Mouse (Mus musculus) CH12.LX (cell line): ENCODE measurements around the gene Myo18a. TPM values are rescaled to one million over a fixed set of nuclear protein-coding genes. Genes with fewer than 3 reads are reported as not detected.

Experiments used
- DNase-seq: peaks from one replicate; pipeline ENCODE4 v3.0.0-alpha.2; 2013; ENCODE audit errors: extremely low read depth
- H3K27ac ChIP-seq: 2 replicates; pipeline ENCODE4 v1.5.1; 2012; ENCODE audit warnings: low read depth, mild to moderate bottlenecking, control low read depth, moderate library complexity; ENCODE audit not compliant: insufficient read depth
- H3K27me3 ChIP-seq: replicated peaks from 2 replicates; pipeline ENCODE3; 2012; ENCODE audit warnings: inconsistent platforms
- H3K36me3 ChIP-seq, 2 experiments: replicated peaks in 1 of 2; 2 replicates each; pipeline versions ENCODE3 to v1.6.1; 2012; ENCODE audit warnings: inconsistent platforms in 1 of 2, low read length in 1 of 2, mild to moderate bottlenecking in 1 of 2, mixed read lengths in 1 of 2, moderate library complexity in 1 of 2; ENCODE audit not compliant: control insufficient read depth in 1 of 2, insufficient read depth in 1 of 2
- H3K4me1 ChIP-seq, 2 experiments: 2 replicates each; pipeline ENCODE4 v1.6.1; 2012; ENCODE audit warnings: inconsistent platforms in 1 of 2, moderate library complexity in 1 of 2; ENCODE audit not compliant: insufficient read depth in 2 of 2, control insufficient read depth in 1 of 2
- H3K4me2 ChIP-seq: 2 replicates; pipeline ENCODE4 v1.6.1; 2012; ENCODE audit warnings: low read depth, mild to moderate bottlenecking, control low read depth; ENCODE audit not compliant: poor library complexity, insufficient read depth, severe bottlenecking
- H3K4me3 ChIP-seq, 3 experiments: fragments of 150-350 bp in 1 of 3; sonication (generic) in 1 of 3; replicated peaks in 1 of 3; 2 replicates each; pipeline versions ENCODE3 to v1.5.1; 2011 to 2012; ENCODE audit warnings: low read depth in 2 of 3, low read length in 2 of 3, mild to moderate bottlenecking in 2 of 3, moderate library complexity in 2 of 3, control low read depth in 1 of 3, improper control_type of control experiment in 1 of 3, inconsistent platforms in 1 of 3, mixed read lengths in 1 of 3; ENCODE audit not compliant: poor library complexity in 1 of 3
- H3K79me2 ChIP-seq: replicated peaks from 2 replicates; pipeline ENCODE4 v1.6.1; 2012; ENCODE audit warnings: mild to moderate bottlenecking, moderate library complexity; ENCODE audit not compliant: control insufficient read depth, poor library complexity, insufficient read depth, severe bottlenecking; ENCODE audit errors: extremely low read depth
- H3K9ac ChIP-seq: 2 replicates; pipeline ENCODE4 v1.6.1; 2012; ENCODE audit warnings: low read depth, mild to moderate bottlenecking, control low read depth, moderate library complexity; ENCODE audit not compliant: insufficient read depth
- H3K9me3 ChIP-seq: replicated peaks from 2 replicates; pipeline ENCODE3; 2012; ENCODE audit warnings: low read length, inconsistent platforms, mixed read lengths
- BHLHE40 ChIP-seq: IDR thresholded peaks from 2 replicates; pipeline ENCODE4 v1.6.1; 2011; ENCODE audit warnings: mild to moderate bottlenecking, low read depth, low read length, improper control_type of control experiment
- CHD1 ChIP-seq: IDR thresholded peaks from 2 replicates; pipeline ENCODE4 v1.6.1; 2012; ENCODE audit warnings: low read depth, low read length, improper control_type of control experiment, inconsistent platforms
- CHD2 ChIP-seq: IDR thresholded peaks from 2 replicates; pipeline ENCODE4 v1.6.1; 2011; ENCODE audit warnings: low read length, improper control_type of control experiment
- CTCF ChIP-seq, 2 experiments: IDR thresholded peaks in 1 of 2; conservative IDR thresholded peaks in 1 of 2; 2 replicates each; pipeline ENCODE4 v1.5.1; 2011 to 2012; ENCODE audit warnings: low read depth in 2 of 2, low read length in 2 of 2, improper control_type of control experiment in 1 of 2, inconsistent platforms in 1 of 2, mild to moderate bottlenecking in 1 of 2, moderate library complexity in 1 of 2
- E2F4 ChIP-seq: IDR thresholded peaks from 2 replicates; pipeline ENCODE4 v1.6.1; 2011; ENCODE audit warnings: low read depth, low read length, improper control_type of control experiment; ENCODE audit not compliant: insufficient replicate concordance
- ETS1 ChIP-seq: conservative IDR thresholded peaks from 2 replicates; pipeline ENCODE4 v1.6.1; 2012; ENCODE audit warnings: low read depth, mild to moderate bottlenecking, inconsistent platforms, low read length, improper control_type of control experiment, moderate library complexity
- GABPA ChIP-seq: IDR thresholded peaks from 2 replicates; pipeline ENCODE4 v1.6.1; 2012; ENCODE audit warnings: low read depth, low read length, improper control_type of control experiment, inconsistent platforms; ENCODE audit not compliant: insufficient replicate concordance
- HCFC1 ChIP-seq: IDR thresholded peaks from 2 replicates; pipeline ENCODE4 v1.6.1; 2012; ENCODE audit warnings: low read depth, mild to moderate bottlenecking, inconsistent platforms, low read length, improper control_type of control experiment
- IRF4 ChIP-seq: IDR thresholded peaks from 2 replicates; pipeline ENCODE4 v1.6.1; 2014; ENCODE audit warnings: low read depth, mild to moderate bottlenecking, inconsistent platforms, low read length, improper control_type of control experiment
- JUN ChIP-seq: IDR thresholded peaks from 2 replicates; pipeline ENCODE4 v1.6.1; 2011; ENCODE audit warnings: low read depth, mild to moderate bottlenecking, low read length, improper control_type of control experiment, moderate library complexity; ENCODE audit not compliant: insufficient read depth
- JUND ChIP-seq: conservative IDR thresholded peaks from 2 replicates; pipeline ENCODE4 v1.6.1; 2011; ENCODE audit warnings: low read depth, low read length, improper control_type of control experiment
- KAT2A ChIP-seq: IDR thresholded peaks from 2 replicates; pipeline ENCODE4 v1.6.1; 2012; ENCODE audit warnings: low read length, improper control_type of control experiment, inconsistent platforms; ENCODE audit not compliant: insufficient replicate concordance
- MAFK ChIP-seq: IDR thresholded peaks from 2 replicates; pipeline ENCODE4 v1.6.1; 2011; ENCODE audit warnings: low read length, improper control_type of control experiment; ENCODE audit not compliant: insufficient replicate concordance
- MAX ChIP-seq: IDR thresholded peaks from 2 replicates; pipeline ENCODE4 v1.6.1; 2011; ENCODE audit warnings: low read length, improper control_type of control experiment
- MAZ ChIP-seq: IDR thresholded peaks from 2 replicates; pipeline ENCODE4 v1.6.1; 2012; ENCODE audit warnings: low read depth, mild to moderate bottlenecking, inconsistent platforms, low read length, improper control_type of control experiment, moderate library complexity
- MEF2A ChIP-seq: IDR thresholded peaks from 2 replicates; pipeline ENCODE4 v1.6.1; 2014; ENCODE audit warnings: low read depth, mild to moderate bottlenecking, inconsistent platforms, low read length, improper control_type of control experiment, borderline replicate concordance
- MXI1 ChIP-seq: IDR thresholded peaks from 2 replicates; pipeline ENCODE4 v1.6.1; 2011; ENCODE audit warnings: mild to moderate bottlenecking, low read depth, low read length, improper control_type of control experiment
- MYC ChIP-seq: IDR thresholded peaks from 2 replicates; pipeline ENCODE4 v1.6.1; 2011; ENCODE audit warnings: low read depth, mild to moderate bottlenecking, improper control_type of control experiment, low read length
- NELFE ChIP-seq: IDR thresholded peaks from 2 replicates; pipeline ENCODE4 v1.6.1; 2011; ENCODE audit warnings: low read depth, low read length, improper control_type of control experiment
- POLR2A ChIP-seq: IDR thresholded peaks from 2 replicates; pipeline ENCODE4 v1.6.1; 2011; ENCODE audit warnings: low read depth, mild to moderate bottlenecking, improper control_type of control experiment, low read length
- RAD21 ChIP-seq: IDR thresholded peaks from 2 replicates; pipeline ENCODE4 v1.6.1; 2011; ENCODE audit warnings: low read depth, mild to moderate bottlenecking, low read length, improper control_type of control experiment, moderate library complexity
- RCOR1 ChIP-seq: conservative IDR thresholded peaks from 2 replicates; pipeline ENCODE4 v1.6.1; 2012; ENCODE audit warnings: low read depth, mild to moderate bottlenecking, inconsistent platforms, low read length, improper control_type of control experiment
- SMC3 ChIP-seq: IDR thresholded peaks from 2 replicates; pipeline ENCODE4 v1.6.1; 2011; ENCODE audit warnings: low read depth, low read length, improper control_type of control experiment
- TBP ChIP-seq: conservative IDR thresholded peaks from 2 replicates; pipeline ENCODE4 v1.6.1; 2011; ENCODE audit warnings: low read depth, low read length, improper control_type of control experiment
- TCF12 ChIP-seq: IDR thresholded peaks from 2 replicates; pipeline ENCODE4 v1.6.1; 2014; ENCODE audit warnings: low read depth, mild to moderate bottlenecking, inconsistent platforms, low read length, improper control_type of control experiment
- USF1 ChIP-seq: IDR thresholded peaks from 2 replicates; pipeline ENCODE4 v1.6.1; 2014; ENCODE audit warnings: low read depth, mild to moderate bottlenecking, inconsistent platforms, low read length, improper control_type of control experiment
- ZC3H11A ChIP-seq: IDR thresholded peaks from 2 replicates; pipeline ENCODE4 v1.6.1; 2012; ENCODE audit warnings: low read depth, mild to moderate bottlenecking, inconsistent platforms, low read length, improper control_type of control experiment
- ZKSCAN1 ChIP-seq: IDR thresholded peaks from 2 replicates; pipeline ENCODE4 v1.6.1; 2012; ENCODE audit warnings: low read depth, inconsistent platforms, low read length, improper control_type of control experiment, borderline replicate concordance
- ZMIZ1 ChIP-seq: IDR thresholded peaks from 2 replicates; pipeline ENCODE4 v1.6.1; 2012; ENCODE audit warnings: low read depth, mild to moderate bottlenecking, inconsistent platforms, low read length, improper control_type of control experiment
- dilution Hi-C: fragments of 300-500 bp; cut with MboI; formaldehyde crosslinking; loops from 2 replicates; pipeline ENCODE4 v1.14.3; 2020; ENCODE audit warnings: low sequenced_read_pairs; ENCODE audit not compliant: extremely low pct_unique_long_range_greater_than_20kb, extremely low pct_ligation_motif_present
- in situ Hi-C: fragments of 300-500 bp; cut with MboI; formaldehyde crosslinking; loops from 3 replicates; pipeline ENCODE4 v1.14.3; 2019; ENCODE audit warnings: low sequenced_read_pairs, low pct_ligation_motif_present, low pct_unique_long_range_greater_than_20kb, mixed read lengths
- polyA plus RNA-seq: library from polyadenylated mRNA; unstranded; fragments of >175 nt; gene quantifications from 2 replicates; pipeline ENCODE4 v1.2.1, GENCODE M21; 2012; ENCODE audit warnings: low read depth; ENCODE audit not compliant: insufficient read length
- total RNA-seq, 2 experiments: library from RNA; depleted of rRNA; stranded (reverse); fragments of 300-350 nt in 1 of 2; fragments of >200 nt in 1 of 2; gene quantifications; 2 replicates each; pipeline ENCODE4 v1.2.3; 2012 to 2014

The Myo18a gene
- total and polyA plus RNA-seq, 3 experiments: 6.3 to 24.8 (median 16.8) TPM

GRCm38 (mm10) chr11:77791241-77791727, 28.2 kb downstream of the Myo18a start:
- no peak for DNase-seq
- TF ChIP-seq USF1 (peak; percentile 9; the same call in 1 of the 2 replicates), ZMIZ1 (no peak)
- Histone ChIP-seq H3K79me2 (no peaks in the 10 kb centered on the region), H3K4me2 (no peak overlapping the region), H3K36me3 (peaks cover 0 to 2% of the 10 kb centered on the region in 2 experiments), H3K27me3 (no peaks in the 10 kb centered on the region), H3K9ac (no peak overlapping the region), H3K9me3 (no peaks in the 10 kb centered on the region), H3K4me3 (no peak overlapping the region), H3K4me1 (peaks cover 10 to 51% of the 10 kb centered on the region in 2 experiments), H3K27ac (no peak overlapping the region)
- dilution Hi-C loops: no loop called here
- in situ Hi-C loops: loop anchor here (10.0 to 25.0 kb wide), 2 partner anchors 276 to 679 kb away; partner anchors contain the start of genes Abhd15, Gm10392 and Trp53i13

GRCm38 (mm10) chr11:77791752-77792565, 28.9 kb downstream of the Myo18a start:
- Histone ChIP-seq H3K4me3 (peak overlapping the region in 1 of 3 experiments; percentile 58), H3K4me2 (peak overlapping the region; percentile 91), H3K27ac (no peak overlapping the region), H3K4me1 (peaks cover 9 to 46% of the 10 kb centered on the region in 2 experiments), H3K79me2 (no peaks in the 10 kb centered on the region), H3K9me3 (no peaks in the 10 kb centered on the region), H3K9ac (peak overlapping the region; percentile 41), H3K36me3 (peaks cover 0 to 2% of the 10 kb centered on the region in 2 experiments), H3K27me3 (no peaks in the 10 kb centered on the region)
- dilution Hi-C loops (no loop called here), in situ Hi-C loops (loop anchor here (10.0 to 25.0 kb wide), 2 partner anchors 277 to 680 kb away; partner anchors contain the start of genes Abhd15, Gm10392 and Trp53i13)
- peak; percentile 74 for DNase-seq
- TF ChIP-seq MAX: peak; percentile 48; the same call in 1 of the 2 replicates
- TF ChIP-seq HCFC1: no peak
- no peak; the same call in 1 of the 2 replicates for TF ChIP-seq MEF2A
- no peak for TF ChIP-seq POLR2A
- TF ChIP-seq NELFE: no peak
- TF ChIP-seq TCF12: peak; percentile 64; the same call in 1 of the 2 replicates
- TF ChIP-seq CHD1: no peak
- no peak for TF ChIP-seq JUND
- TF ChIP-seq JUN: no peak
- no peak for TF ChIP-seq RCOR1
- peak; percentile 88 for TF ChIP-seq BHLHE40
- TF ChIP-seq E2F4: 0 out of 2 replicates have a peak, but pooled peaks have one; percentile 23
- TF ChIP-seq SMC3: no peak
- TF ChIP-seq MYC: peak; percentile 68
- TF ChIP-seq ZKSCAN1: no peak
- TF ChIP-seq IRF4: peak; percentile 49; the same call in 1 of the 2 replicates
- TF ChIP-seq ZC3H11A: no peak
- TF ChIP-seq GABPA: no peak
- peak; percentile 84; the same call in 1 of the 2 replicates for TF ChIP-seq MXI1
- TF ChIP-seq USF1: peak; percentile 10; the same call in 1 of the 2 replicates
- TF ChIP-seq MAFK: no peak
- TF ChIP-seq RAD21: no peak; the same call in 1 of the 2 replicates
- TF ChIP-seq ETS1: 0 out of 2 replicates have a peak, but pooled peaks have one; percentile 16
- no peak for TF ChIP-seq MAZ
- no peak for TF ChIP-seq TBP
- TF ChIP-seq KAT2A: no peak
- peak; percentile 62 for TF ChIP-seq CHD2
- 0 out of 4 replicates have a peak, but pooled peaks of 1 of the 2 experiments have one; percentile 1 for TF ChIP-seq CTCF (conservative IDR thresholded peaks at IDR 0.05 in 1 of 2, IDR thresholded peaks at IDR 0.05 in 1 of 2; ENCODE audit: low read depth in 2 of 2, low read length in 2 of 2)
